Comparison of ENCODE assay signal across 28 mouse cellular contexts in genomic region chr4:107051889-107052288, GRCm38 (mm10). TPM values are rescaled to one million over a fixed set of nuclear protein-coding genes. Genes with fewer than 3 reads are reported as not detected.
DNase-seq lines count a peak whose midpoint lies in the region; ATAC-seq and TF ChIP-seq lines count a peak whose summit lies in the region.
"Had no signal": no experiment of that assay in that cellular context is flagged by ENCODE, and none has a peak within 500 bp of the region (broad histone marks: within the 10 kb centered on the region; RNA-seq: fewer than 3 reads in every experiment).

No protein-coding gene starts in this region.

- H3K4me3 ChIP-seq in forebrain, postnatal 0 days (ENCODE audit: low read depth, low read length), result no peak overlapping the region
- H3K4me3 ChIP-seq in forebrain, embryonic 13.5 days, result no peak overlapping the region
- H3K4me3 ChIP-seq in left cerebral cortex, adult 2 months, result no peak overlapping the region
- no peak overlapping the region for H3K4me3 ChIP-seq in hindbrain, postnatal 0 days (ENCODE audit: low read length)
- H3K4me3 ChIP-seq: embryonic facial prominence, embryonic 12.5 days; forebrain, embryonic 12.5 days; heart, adult 2 months; heart, embryonic 15.5 days had no signal

- no peak for TF ChIP-seq CTCF in forebrain, postnatal 0 days (IDR thresholded peaks at IDR 0.05; ENCODE audit: low read depth)
- no peak for TF ChIP-seq CTCF in left cerebral cortex, adult 2 months (IDR thresholded peaks at IDR 0.05)
- no peak for TF ChIP-seq CTCF in hindbrain, postnatal 0 days (IDR thresholded peaks at IDR 0.05; ENCODE audit: low read depth)

- H3K9ac ChIP-seq in forebrain, postnatal 0 days, result no peak overlapping the region
- H3K9ac ChIP-seq in forebrain, embryonic 13.5 days, result no peak overlapping the region
- no peak overlapping the region for H3K9ac ChIP-seq in hindbrain, postnatal 0 days (replicated peaks; ENCODE audit: low read length)
- H3K9ac ChIP-seq: embryonic facial prominence, embryonic 12.5 days; forebrain, embryonic 12.5 days; heart, embryonic 15.5 days; hindbrain, embryonic 14.5 days had no signal

- no peaks in the 10 kb centered on the region for H3K27me3 ChIP-seq in forebrain, postnatal 0 days (ENCODE audit: insufficient read depth, low read length)
- no peaks in the 10 kb centered on the region for H3K27me3 ChIP-seq in forebrain, embryonic 13.5 days
- no peaks in the 10 kb centered on the region for H3K27me3 ChIP-seq in hindbrain, postnatal 0 days (ENCODE audit: insufficient read depth, low read length)
- H3K27me3 ChIP-seq: embryonic facial prominence, embryonic 12.5 days; forebrain, embryonic 12.5 days; heart, embryonic 15.5 days had no signal

- 50% methylated on average over 4 of the region's 4 CpGs for WGBS in forebrain, postnatal 0 days
- WGBS in forebrain, embryonic 13.5 days, result 64% methylated on average over 4 of the region's 4 CpGs
- 59% methylated on average over 4 of the region's 4 CpGs for whole genome bisulfite sequencing in hindbrain, postnatal 0 days

- no peaks in the 10 kb centered on the region for H3K9me3 ChIP-seq in forebrain, postnatal 0 days (ENCODE audit: low read length)
- H3K9me3 ChIP-seq in forebrain, embryonic 13.5 days (replicated peaks), result no peaks in the 10 kb centered on the region
- H3K9me3 ChIP-seq in hindbrain, postnatal 0 days (ENCODE audit: low read length), result no peaks in the 10 kb centered on the region
- H3K9me3 ChIP-seq: embryonic facial prominence, embryonic 12.5 days; forebrain, embryonic 12.5 days; G1E; heart, embryonic 15.5 days had no signal

- H3K27ac ChIP-seq in forebrain, postnatal 0 days (ENCODE audit: low read depth, low read length), result no peak overlapping the region
- no peak overlapping the region for H3K27ac ChIP-seq in forebrain, embryonic 13.5 days
- H3K27ac ChIP-seq in left cerebral cortex, adult 2 months, result peak overlapping the region; percentile 71
- H3K27ac ChIP-seq in hindbrain, postnatal 0 days, result no peak overlapping the region
- H3K27ac ChIP-seq: embryonic facial prominence, embryonic 12.5 days; heart, adult 2 months; heart, embryonic 15.5 days; hindbrain, embryonic 14.5 days had no signal

- no peaks in the 10 kb centered on the region for H3K4me1 ChIP-seq in forebrain, postnatal 0 days (ENCODE audit: insufficient read depth)
- no peaks in the 10 kb centered on the region for H3K4me1 ChIP-seq in forebrain, embryonic 13.5 days
- no peaks in the 10 kb centered on the region for H3K4me1 ChIP-seq in hindbrain, postnatal 0 days (ENCODE audit: insufficient read depth, low read length)
- H3K4me1 ChIP-seq: embryonic facial prominence, embryonic 12.5 days; heart, embryonic 15.5 days had no signal

- intact Hi-C loops in left cerebral cortex, adult 2 months (cut with DNase I), result loop anchor here (5.0 kb wide), 1 partner anchor 215 kb away; no protein-coding TSS in a partner anchor
- intact Hi-C loops in left cerebral cortex, postnatal 25 days (cut with DNase I), result no loop called here

- H3K36me3 ChIP-seq in forebrain, postnatal 0 days (ENCODE audit: insufficient read depth), result peaks cover 33% of the 10 kb centered on the region
- peaks cover 47% of the 10 kb centered on the region for H3K36me3 ChIP-seq in forebrain, embryonic 13.5 days (ENCODE audit: poor library complexity, severe bottlenecking)
- peaks cover 19% of the 10 kb centered on the region; the same call in 1 of the 2 replicates for H3K36me3 ChIP-seq in hindbrain, postnatal 0 days (ENCODE audit: insufficient read depth, low read length)

- ATAC-seq in forebrain, postnatal 0 days, result 0 out of 2 replicates have a peak, but pooled peaks have one; percentile 10
- no peak for ATAC-seq in forebrain, embryonic 13.5 days
- no peak for ATAC-seq in hindbrain, postnatal 0 days
- ATAC-seq: CD4-positive, CD25-positive, alpha-beta regulatory T cell, adult 4 months; inflammation-experienced regulatory T-cells, adult 6 months had no signal

- no peak overlapping the region for H3K4me2 ChIP-seq in forebrain, postnatal 0 days (ENCODE audit: low read depth)
- H3K4me2 ChIP-seq in forebrain, embryonic 13.5 days, result no peak overlapping the region
- H3K4me2 ChIP-seq in hindbrain, postnatal 0 days (ENCODE audit: low read depth, low read length), result no peak overlapping the region
- H3K4me2 ChIP-seq: embryonic facial prominence, embryonic 12.5 days; forebrain, embryonic 12.5 days; heart, embryonic 11.5 days; heart, embryonic 15.5 days; hindbrain, embryonic 14.5 days had no signal

- peak; percentile 63 to 68 for DNase-seq in adrenal gland, adult (ENCODE audit: inconsistent age in 2 of 2, low spot score in 1 of 2)
- DNase-seq in adrenal gland, adult 18-20 months (ENCODE audit: low spot score in 2 of 2), result no peak
- no peak for DNase-seq in forebrain, postnatal 0 days
- no peak for DNase-seq in left cerebral cortex, adult 2 months (ENCODE audit: extremely low spot score in 1 of 2, low spot score in 2 of 2)
- no peak for DNase-seq in left cerebral cortex, postnatal 25 days (ENCODE audit: low spot score in 2 of 2)
- DNase-seq in adrenal gland, postnatal 36 days, result peak; percentile 50 to 66
- no peak for DNase-seq in hindbrain, postnatal 0 days (ENCODE audit: low spot score)
- DNase-seq: B cell, adult 2 months; cerebellum, adult 11-12 months; cerebellum, adult 9-10 months; cerebellum, postnatal 25 days; gastrocnemius, postnatal 14 days; heart, adult 2 months; heart, postnatal 14 days; kidney, adult 11 months had no signal

RNA-seq across cellular contexts. Expression of gene Mrpl37, which starts 14.8 kb away (rescaled TPM):
- total RNA-seq in adrenal gland, adult 18-20 months (2021), result 100 to 1,000 TPM in 1 of 2 experiments, 10 to 100 TPM in 1; 94.2 to 105 TPM
- total RNA-seq in forebrain, postnatal 0 days (2014; rRNA removed), result 43.8 and 48.5 TPM in 2 replicates
- 73.3 and 80.4 TPM in 2 replicates for polyA plus RNA-seq in forebrain, postnatal 0 days (2015; fragmentation: Nextera tagmentation; extraction: Ambion mirVana)
- polyA plus RNA-seq in forebrain, embryonic 13.5 days (2015; fragmentation: Nextera tagmentation; extraction: Ambion mirVana), result 81.4 and 81.9 TPM in 2 replicates
- 10 to 100 TPM; 56.3 to 64.9 TPM for total RNA-seq in left cerebral cortex, adult 2 months (2021)
- 10 to 100 TPM; 61.8 to 62.8 TPM for total RNA-seq in left cerebral cortex, postnatal 25 days (2021)
- total RNA-seq in adrenal gland, postnatal 36 days (2021), result 100 to 1,000 TPM in 1 of 2 experiments, 10 to 100 TPM in 1; 99.7 to 102 TPM
- total RNA-seq in hindbrain, postnatal 0 days (2014; rRNA removed), result 59.2 TPM in 2 replicates
- polyA plus RNA-seq in hindbrain, postnatal 0 days (2015; fragmentation: Nextera tagmentation; extraction: Ambion mirVana), result 77.8 and 79.7 TPM in 2 replicates

RNA-seq across cellular contexts. Expression of gene Cyb5rl, which starts 14.9 kb away (rescaled TPM):
- 10 to 100 TPM; 19.8 to 23.1 TPM for total RNA-seq in adrenal gland, adult 18-20 months (2021)
- total RNA-seq in forebrain, postnatal 0 days (2014; rRNA removed), result 2.8 and 4.6 TPM in 2 replicates
- 4.0 and 4.5 TPM in 2 replicates for polyA plus RNA-seq in forebrain, postnatal 0 days (2015; fragmentation: Nextera tagmentation; extraction: Ambion mirVana)
- polyA plus RNA-seq in forebrain, embryonic 13.5 days (2015; fragmentation: Nextera tagmentation; extraction: Ambion mirVana), result 4.8 and 5.6 TPM in 2 replicates
- 1 to 10 TPM; 7.4 to 8.8 TPM for total RNA-seq in left cerebral cortex, adult 2 months (2021)
- 1 to 10 TPM; 6.5 to 7.4 TPM for total RNA-seq in left cerebral cortex, postnatal 25 days (2021)
- total RNA-seq in adrenal gland, postnatal 36 days (2021), result 10 to 100 TPM; 21.2 to 25.4 TPM
- total RNA-seq in hindbrain, postnatal 0 days (2014; rRNA removed), result 8.7 and 21.3 TPM in 2 replicates
- 4.1 and 4.6 TPM in 2 replicates for polyA plus RNA-seq in hindbrain, postnatal 0 days (2015; fragmentation: Nextera tagmentation; extraction: Ambion mirVana)

RNA-seq across cellular contexts. Expression of gene Cdcp2, which starts 44.8 kb away (rescaled TPM):
- total RNA-seq in adrenal gland, adult 18-20 months (2021), result not detected
- not detected in 2 replicates for total RNA-seq in forebrain, postnatal 0 days (2014; rRNA removed)
- 0.09 TPM in 1 of 2 replicates, not detected in the other for polyA plus RNA-seq in forebrain, postnatal 0 days (2015; fragmentation: Nextera tagmentation; extraction: Ambion mirVana)
- polyA plus RNA-seq in forebrain, embryonic 13.5 days (2015; fragmentation: Nextera tagmentation; extraction: Ambion mirVana), result not detected in 2 replicates
- not detected for total RNA-seq in left cerebral cortex, adult 2 months (2021)
- not detected for total RNA-seq in left cerebral cortex, postnatal 25 days (2021)
- not detected for total RNA-seq in adrenal gland, postnatal 36 days (2021)
- 0.68 TPM in 1 of 2 replicates, not detected in the other for total RNA-seq in hindbrain, postnatal 0 days (2014; rRNA removed)
- polyA plus RNA-seq in hindbrain, postnatal 0 days (2015; fragmentation: Nextera tagmentation; extraction: Ambion mirVana), result 0.13 TPM in 1 of 2 replicates, not detected in the other
- total RNA-seq: gastrocnemius, adult 18-20 months; gastrocnemius, postnatal 14 days; heart, adult 2 months; heart, postnatal 14 days; hematopoietic stem cell, adult 5-6 weeks had no signal
- polyA plus RNA-seq: CD4-positive, CD25-positive, alpha-beta regulatory T cell, adult 4 months; cortical plate, adult 2 months; forebrain, embryonic 12.5 days; frontal cortex, adult 2 months; G1E; heart, adult 2 months; heart, embryonic 11.5 days; heart, embryonic 15.5 days; hindbrain, embryonic 14.5 days; inflammation-experienced regulatory T-cells, adult 6 months had no signal

Comparison
In these comparisons a context has a peak if more than half of its experiments do, and no peak if none do; other contexts are left out.
1. DNase-seq: peak in adrenal gland, adult (2 of 2) and adrenal gland, postnatal 36 days (2 of 2); none in adrenal gland, adult 18-20 months (0 of 2), forebrain, postnatal 0 days (single experiment), left cerebral cortex, adult 2 months (0 of 2), left cerebral cortex, postnatal 25 days (0 of 2) and hindbrain, postnatal 0 days (single experiment).